Mouse (Mus musculus) hindbrain, embryonic 15.5 days (tissue): ENCODE results near the gene Zcchc10. TPM values are rescaled to one million over a fixed set of nuclear protein-coding genes. Genes with fewer than 3 reads are reported as not detected.
"Not testable (repeated sequence)": the region's sequence is repeated elsewhere in the genome, so short reads cannot be mapped to it uniquely, and the experiment has no call there.

Experiments
- ATAC-seq: fragments of 200-750 bp; cut with Nextera tagmentation; 2 replicates; pipeline ENCODE4 v1.8.0; 2017; ENCODE audit warnings: low read depth, moderate number of reproducible peaks, moderate TSS enrichment; ENCODE audit not compliant: low FRiP score
- H3K27ac ChIP-seq: fragments of 300-500 bp; sonication (generic); replicated peaks from 2 replicates; pipeline ENCODE4 v1.5.1; 2015; ENCODE audit warnings: mild to moderate bottlenecking, inconsistent platforms
- H3K27me3 ChIP-seq: fragments of 300-500 bp; sonication (generic); 2 replicates; pipeline ENCODE4 v1.6.1; 2015; ENCODE audit warnings: control low read depth, inconsistent platforms
- H3K36me3 ChIP-seq: fragments of 300-500 bp; sonication (generic); 2 replicates; pipeline ENCODE4 v1.6.1; 2015; ENCODE audit warnings: control low read depth, inconsistent platforms
- H3K4me1 ChIP-seq: fragments of 300-500 bp; sonication (generic); replicated peaks from 2 replicates; pipeline ENCODE4 v1.6.1; 2015; ENCODE audit warnings: control low read depth, inconsistent platforms
- H3K4me2 ChIP-seq: fragments of 300-500 bp; sonication (generic); 2 replicates; pipeline ENCODE4 v1.6.1; 2015; ENCODE audit warnings: moderate library complexity, mild to moderate bottlenecking, inconsistent platforms
- H3K4me3 ChIP-seq: fragments of 300-500 bp; sonication (generic); 2 replicates; pipeline ENCODE4 v1.5.1; 2015; ENCODE audit warnings: mild to moderate bottlenecking, inconsistent platforms
- H3K9ac ChIP-seq: fragments of 300-500 bp; sonication (generic); 2 replicates; pipeline ENCODE4 v1.6.1; 2015; ENCODE audit warnings: inconsistent platforms
- H3K9me3 ChIP-seq: fragments of 300-500 bp; sonication (generic); 2 replicates; pipeline ENCODE4 v1.6.1; 2016; ENCODE audit warnings: control low read depth, inconsistent platforms
- whole genome bisulfite sequencing: fragments of 180-500 bp; shearing (Covaris S2); methylation state at CpG from one replicate; pipeline ENCODE4 v1.1.7; 2015; 5-methylcytosine and 5-hydroxymethylcytosine counted together
- polyA plus RNA-seq: library from polyadenylated mRNA; unstranded; fragments of >200 nt; fragmentation: Nextera tagmentation; extraction: Ambion mirVana; gene quantifications from 2 replicates; pipeline ENCODE4 v1.2.1, GENCODE M21; 2015

Gene Zcchc10
- polyA plus RNA-seq, 1 experiment from 2014 or later = 15.1 TPM

GRCm38 (mm10) chr11:53301167-53301515 lies 23.3 kb upstream of the Zcchc10 start:
- Histone ChIP-seq H3K9ac (peak overlapping the region; percentile 54), H3K27ac (peak overlapping the region; percentile 95), H3K27me3 (no peaks in the 10 kb centered on the region), H3K4me1 (peaks cover 38% of the 10 kb centered on the region), H3K36me3 (no peaks in the 10 kb centered on the region), H3K4me3 (peak overlapping the region; percentile 99), H3K9me3 (no peaks in the 10 kb centered on the region), H3K4me2 (peak overlapping the region; percentile 90)
- no peak for ATAC-seq
- WGBS = 57% methylated on average over 9 of the region's 9 CpGs

GRCm38 (mm10) chr11:53304044-53304840 lies 20.2 kb upstream of the Zcchc10 start:
- Histone ChIP-seq H3K4me1 (peaks cover 12% of the 10 kb centered on the region), H3K9me3 (no peaks in the 10 kb centered on the region), H3K4me3 (no peak overlapping the region), H3K9ac (no peak overlapping the region), H3K4me2 (no peak overlapping the region), H3K27me3 (no peaks in the 10 kb centered on the region), H3K36me3 (no peaks in the 10 kb centered on the region), H3K27ac (no peak overlapping the region)
- ATAC-seq = no peak
- 84% methylated on average over 14 of the region's 14 CpGs for WGBS

GRCm38 (mm10) chr11:53306965-53307364 lies 17.5 kb upstream of the Zcchc10 start:
- WGBS = 89% methylated on average over 2 of the region's 2 CpGs
- no peak for ATAC-seq
- no peak overlapping the region for H3K4me3 ChIP-seq

GRCm38 (mm10) chr11:53307558-53308065 lies 16.9 kb upstream of the Zcchc10 start:
- Histone ChIP-seq H3K27ac (no peak overlapping the region), H3K36me3 (no peaks in the 10 kb centered on the region), H3K27me3 (no peaks in the 10 kb centered on the region), H3K9ac (no peak overlapping the region), H3K9me3 (no peaks in the 10 kb centered on the region), H3K4me2 (no peak overlapping the region), H3K4me3 (no peak overlapping the region), H3K4me1 (no peaks in the 10 kb centered on the region)
- 76% methylated on average over 10 of the region's 10 CpGs for WGBS
- ATAC-seq = no peak

More at GRCm38 (mm10) chr11:53306965-53307364, 17.5 kb upstream of the Zcchc10 start:
- H3K9ac ChIP-seq = no peak overlapping the region
- H3K27me3 ChIP-seq = no peaks in the 10 kb centered on the region
- H3K27ac ChIP-seq = no peak overlapping the region
- no peaks in the 10 kb centered on the region for H3K9me3 ChIP-seq
- no peaks in the 10 kb centered on the region for H3K4me1 ChIP-seq
- no peaks in the 10 kb centered on the region for H3K36me3 ChIP-seq
- H3K4me2 ChIP-seq = no peak overlapping the region

- H3K4me3 ChIP-seq = no peak overlapping the region
- no peaks in the 10 kb centered on the region for H3K9me3 ChIP-seq
- no peaks in the 10 kb centered on the region for H3K4me1 ChIP-seq
Observed at GRCm38 (mm10) chr11:53308251-53308864, 16.1 kb upstream of the Zcchc10 start.

GRCm38 (mm10) chr11:53308884-53309310 lies 15.6 kb upstream of the Zcchc10 start:
- H3K4me2 ChIP-seq = no peak overlapping the region
- no peak overlapping the region for H3K9ac ChIP-seq
- H3K4me3 ChIP-seq = no peak overlapping the region
- WGBS = 66% methylated on average over 2 of the region's 2 CpGs
- no peak for ATAC-seq
- no peaks in the 10 kb centered on the region for H3K4me1 ChIP-seq
- no peak overlapping the region for H3K27ac ChIP-seq
- H3K27me3 ChIP-seq = no peaks in the 10 kb centered on the region
- H3K36me3 ChIP-seq = no peaks in the 10 kb centered on the region
- H3K9me3 ChIP-seq = no peaks in the 10 kb centered on the region

More at GRCm38 (mm10) chr11:53308251-53308864, 16.1 kb upstream of the Zcchc10 start:
- Histone ChIP-seq H3K9ac (no peak overlapping the region), H3K27me3 (no peaks in the 10 kb centered on the region), H3K4me2 (no peak overlapping the region), H3K36me3 (no peaks in the 10 kb centered on the region), H3K27ac (no peak overlapping the region)
- no peak for ATAC-seq

GRCm38 (mm10) chr11:53311385-53311784 lies 13.1 kb upstream of the Zcchc10 start:
- WGBS = 57% methylated on average over 1 of the region's 1 CpGs
- ATAC-seq = no peak
- no peaks in the 10 kb centered on the region for H3K36me3 ChIP-seq
- no peaks in the 10 kb centered on the region for H3K4me1 ChIP-seq
- no peak overlapping the region for H3K4me3 ChIP-seq
- H3K9ac ChIP-seq = no peak overlapping the region
- H3K27me3 ChIP-seq = no peaks in the 10 kb centered on the region
- H3K9me3 ChIP-seq = no peaks in the 10 kb centered on the region
- no peak overlapping the region for H3K27ac ChIP-seq
- H3K4me2 ChIP-seq = no peak overlapping the region

- not testable (repeated sequence) for H3K9ac ChIP-seq
Observed at GRCm38 (mm10) chr11:53312823-53313222, 11.7 kb upstream of the Zcchc10 start.

GRCm38 (mm10) chr11:53314770-53315173 lies 9.7 kb upstream of the Zcchc10 start:
- ATAC-seq = no peak
- Histone ChIP-seq H3K36me3 (no peaks in the 10 kb centered on the region), H3K4me2 (no peak overlapping the region), H3K27ac (no peak overlapping the region), H3K9ac (no peak overlapping the region), H3K9me3 (no peaks in the 10 kb centered on the region), H3K4me3 (no peak overlapping the region), H3K4me1 (no peaks in the 10 kb centered on the region), H3K27me3 (no peaks in the 10 kb centered on the region)
- WGBS = 70% methylated on average over 1 of the region's 1 CpGs

More at GRCm38 (mm10) chr11:53312823-53313222, 11.7 kb upstream of the Zcchc10 start:
- not testable (repeated sequence) for H3K4me1 ChIP-seq, H3K36me3 ChIP-seq, H3K4me3 ChIP-seq, H3K27me3 ChIP-seq, H3K9me3 ChIP-seq, H3K27ac ChIP-seq, ATAC-seq, H3K4me2 ChIP-seq
- 80% methylated on average over 1 of the region's 1 CpGs for WGBS

GRCm38 (mm10) chr11:53316996-53317395 lies 7.5 kb upstream of the Zcchc10 start:
- Histone ChIP-seq H3K4me1 (no peaks in the 10 kb centered on the region), H3K27me3 (no peaks in the 10 kb centered on the region), H3K9me3 (no peaks in the 10 kb centered on the region), H3K4me2 (no peak overlapping the region), H3K9ac (no peak overlapping the region), H3K4me3 (no peak overlapping the region), H3K36me3 (no peaks in the 10 kb centered on the region), H3K27ac (no peak overlapping the region)
- no peak for ATAC-seq
- 60% methylated on average over 6 of the region's 6 CpGs for WGBS

GRCm38 (mm10) chr11:53318041-53318440 lies 6.4 kb upstream of the Zcchc10 start:
- Histone ChIP-seq H3K36me3 (no peaks in the 10 kb centered on the region), H3K27ac (no peak overlapping the region), H3K4me2 (no peak overlapping the region), H3K27me3 (no peaks in the 10 kb centered on the region), H3K9me3 (no peaks in the 10 kb centered on the region), H3K4me3 (no peak overlapping the region), H3K9ac (no peak overlapping the region), H3K4me1 (no peaks in the 10 kb centered on the region)
- 83% methylated on average over 7 of the region's 7 CpGs for WGBS
- ATAC-seq = no peak

GRCm38 (mm10) chr11:53318568-53318967 lies 5.9 kb upstream of the Zcchc10 start:
- ATAC-seq, H3K4me2 ChIP-seq, H3K4me3 ChIP-seq, H3K27me3 ChIP-seq, H3K4me1 ChIP-seq, H3K9ac ChIP-seq, H3K9me3 ChIP-seq, H3K36me3 ChIP-seq, H3K27ac ChIP-seq: not testable (repeated sequence)
- WGBS = 76% methylated on average over 3 of the region's 3 CpGs
